Mouse (Mus musculus) neural tube, embryonic 14.5 days (tissue): ENCODE measurements around the gene Rhot2. TPM values are rescaled to one million over a fixed set of nuclear protein-coding genes. Genes with fewer than 3 reads are reported as not detected.
"Not testable (repeated sequence)": the region's sequence is repeated elsewhere in the genome, so short reads cannot be mapped to it uniquely, and the experiment has no call there.

Experiments used
- ATAC-seq: fragments of 200-750 bp; cut with Nextera tagmentation; 2 replicates; pipeline ENCODE4 v1.8.0; 2017; ENCODE audit warnings: low read depth, mild to moderate bottlenecking, moderate TSS enrichment, moderate library complexity
- H3K27ac ChIP-seq: fragments of 300-500 bp; sonication (generic); 2 replicates; pipeline ENCODE4 v1.5.1; 2014; ENCODE audit warnings: low read depth, mild to moderate bottlenecking, control low read depth, low read length, moderate library complexity, mixed read lengths
- H3K27me3 ChIP-seq: fragments of 300-500 bp; sonication (generic); 2 replicates; pipeline ENCODE4 v1.6.1; 2014; ENCODE audit warnings: low read length; ENCODE audit not compliant: control insufficient read depth, insufficient read depth
- H3K36me3 ChIP-seq: fragments of 300-500 bp; sonication (generic); 2 replicates; pipeline ENCODE4 v1.6.1; 2014; ENCODE audit warnings: low read length, mixed read lengths; ENCODE audit not compliant: control insufficient read depth, insufficient read depth
- H3K4me1 ChIP-seq: fragments of 300-500 bp; sonication (generic); 2 replicates; pipeline ENCODE4 v1.6.1; 2014; ENCODE audit warnings: low read length; ENCODE audit not compliant: control insufficient read depth, insufficient read depth
- H3K4me2 ChIP-seq: fragments of 300-500 bp; sonication (generic); 2 replicates; pipeline ENCODE4 v1.6.1; 2014; ENCODE audit warnings: mild to moderate bottlenecking, low read depth, low read length, control low read depth
- H3K4me3 ChIP-seq: fragments of 300-500 bp; sonication (generic); 2 replicates; pipeline ENCODE4 v1.5.1; 2014; ENCODE audit warnings: low read depth, low read length, control low read depth, mixed read lengths
- H3K9ac ChIP-seq: fragments of 300-500 bp; sonication (generic); replicated peaks from 2 replicates; pipeline ENCODE4 v1.6.1; 2014; ENCODE audit warnings: low read depth, mild to moderate bottlenecking, control low read depth, low read length, mixed read lengths
- H3K9me3 ChIP-seq: fragments of 300-500 bp; sonication (generic); 2 replicates; pipeline ENCODE4 v1.6.1; 2016; ENCODE audit warnings: low read length; ENCODE audit not compliant: control insufficient read depth
- WGBS: fragments of 180-500 bp; shearing (Covaris S2); extraction: QIAGEN DNeasy Blood & Tissue Kit; methylation state at CpG from one replicate; pipeline ENCODE4 v1.1.7; 2014; 5-methylcytosine and 5-hydroxymethylcytosine counted together
- polyA plus RNA-seq: library from polyadenylated mRNA; unstranded; fragments of >200 nt; fragmentation: Nextera tagmentation; extraction: Ambion mirVana; gene quantifications from 2 replicates; pipeline ENCODE4 v1.2.1, GENCODE M21; 2014

The Rhot2 gene
- polyA plus RNA-seq, 1 experiment from 2014 or later = 10.4 TPM

GRCm38 (mm10) chr17:25876347-25876915 lies 31.8 kb upstream of the Rhot2 start:
- peak overlapping the region; percentile 85 for H3K9ac ChIP-seq
- 64% methylated on average over 10 of the region's 10 CpGs for WGBS
- H3K9me3 ChIP-seq = no peaks in the 10 kb centered on the region
- H3K27me3 ChIP-seq = no peaks in the 10 kb centered on the region
- peaks cover 10% of the 10 kb centered on the region for H3K36me3 ChIP-seq
- peak overlapping the region; percentile 75 for H3K4me3 ChIP-seq
- peak overlapping the region; percentile 95 for H3K4me2 ChIP-seq
- no peak overlapping the region; the same call in 1 of the 2 replicates for H3K27ac ChIP-seq
- ATAC-seq = no peak
- H3K4me1 ChIP-seq = peaks cover 14% of the 10 kb centered on the region

- Histone ChIP-seq H3K27me3 (no peaks in the 10 kb centered on the region), H3K4me2 (peak overlapping the region; percentile 95), H3K27ac (peak overlapping the region; percentile 91), H3K36me3 (peaks cover 10% of the 10 kb centered on the region), H3K9me3 (no peaks in the 10 kb centered on the region), H3K4me1 (peaks cover 12% of the 10 kb centered on the region), H3K4me3 (peak overlapping the region; percentile 75), H3K9ac (peak overlapping the region; percentile 85)
- under 1% methylated on average over 59 of the region's 59 CpGs for WGBS
- ATAC-seq = peak; percentile 93
Measured at GRCm38 (mm10) chr17:25875171-25876136, 30.8 kb upstream of the Rhot2 start.

GRCm38 (mm10) chr17:25874721-25875170 lies 30.1 kb upstream of the Rhot2 start, which contains the start of gene Mettl26:
Gene Mettl26 (plus strand): TSS chr17:25875074.
- WGBS = under 1% methylated on average over 25 of the region's 25 CpGs
- Histone ChIP-seq H3K4me3 (peak within 1 kb of the TSS; percentile 75), H3K36me3 (peaks cover 10% of the 10 kb centered on the region), H3K9ac (peak within 1 kb of the TSS; percentile 85), H3K4me1 (peaks cover 12% of the 10 kb centered on the region), H3K9me3 (no peaks in the 10 kb centered on the region), H3K4me2 (peak within 1 kb of the TSS; percentile 95), H3K27ac (peak within 1 kb of the TSS; percentile 91), H3K27me3 (no peaks in the 10 kb centered on the region)
- peak; percentile 77 for ATAC-seq

GRCm38 (mm10) chr17:25874148-25874720 lies 29.6 kb upstream of the Rhot2 start:
- H3K9ac ChIP-seq = peak overlapping the region; percentile 39; the same call in 1 of the 2 replicates
- H3K27ac ChIP-seq = peak overlapping the region; percentile 91
- H3K36me3 ChIP-seq = peaks cover 5% of the 10 kb centered on the region
- WGBS = 5% methylated on average over 14 of the region's 14 CpGs
- H3K4me2 ChIP-seq = peak overlapping the region; percentile 95
- ATAC-seq = no peak
- H3K4me1 ChIP-seq = peaks cover 12% of the 10 kb centered on the region
- H3K27me3 ChIP-seq = no peaks in the 10 kb centered on the region
- no peaks in the 10 kb centered on the region for H3K9me3 ChIP-seq
- peak overlapping the region; percentile 75 for H3K4me3 ChIP-seq

- H3K4me1 ChIP-seq = peaks cover 12% of the 10 kb centered on the region
- 83% methylated on average over 11 of the region's 11 CpGs for WGBS
- H3K9me3 ChIP-seq = no peaks in the 10 kb centered on the region
- peak overlapping the region; percentile 95 for H3K4me2 ChIP-seq
- 0 out of 2 replicates have a peak overlapping the region, but pooled peaks have one; percentile 91 for H3K27ac ChIP-seq
- H3K27me3 ChIP-seq = no peaks in the 10 kb centered on the region
- H3K36me3 ChIP-seq = peaks cover 5% of the 10 kb centered on the region
- no peak for ATAC-seq
- H3K9ac ChIP-seq = no peak overlapping the region; the same call in 1 of the 2 replicates
- peak overlapping the region; percentile 75 for H3K4me3 ChIP-seq
Measured at GRCm38 (mm10) chr17:25873405-25874147, 28.9 kb upstream of the Rhot2 start.

GRCm38 (mm10) chr17:25872676-25873075 lies 28.0 kb upstream of the Rhot2 start:
- 93% methylated on average over 3 of the region's 3 CpGs for WGBS
- Histone ChIP-seq H3K4me1 (peaks cover 14% of the 10 kb centered on the region), H3K36me3 (no peaks in the 10 kb centered on the region), H3K9ac (no peak overlapping the region), H3K4me3 (no peak overlapping the region), H3K4me2 (no peak overlapping the region), H3K27me3 (no peaks in the 10 kb centered on the region), H3K9me3 (no peaks in the 10 kb centered on the region), H3K27ac (no peak overlapping the region)
- ATAC-seq = no peak

- not testable (repeated sequence) for H3K27me3 ChIP-seq, H3K9ac ChIP-seq, ATAC-seq, H3K36me3 ChIP-seq, H3K9me3 ChIP-seq, H3K27ac ChIP-seq, H3K4me2 ChIP-seq, H3K4me3 ChIP-seq
- H3K4me1 ChIP-seq = peaks cover 17% of the 10 kb centered on the region
Measured at GRCm38 (mm10) chr17:25871566-25871965, 26.9 kb upstream of the Rhot2 start.

- Histone ChIP-seq H3K9me3 (no peaks in the 10 kb centered on the region), H3K4me2 (no peak overlapping the region), H3K27me3 (no peaks in the 10 kb centered on the region), H3K9ac (no peak overlapping the region), H3K27ac (no peak overlapping the region), H3K36me3 (no peaks in the 10 kb centered on the region), H3K4me3 (no peak overlapping the region), H3K4me1 (peaks cover 10% of the 10 kb centered on the region)
- no peak for ATAC-seq
- 89% methylated on average over 2 of the region's 2 CpGs for WGBS
Measured at GRCm38 (mm10) chr17:25869954-25870353, 25.3 kb upstream of the Rhot2 start.
